Mouse (Mus musculus) hindbrain, embryonic 13.5 days (tissue): ENCODE data around the gene Fam208b. TPM values are rescaled to one million over a fixed set of nuclear protein-coding genes. Genes with fewer than 3 reads are reported as not detected.

Source experiments
- ATAC-seq: fragments of 200-750 bp; cut with Nextera tagmentation; 2 replicates; pipeline ENCODE4 v1.8.0; 2017; ENCODE audit warnings: moderate TSS enrichment; ENCODE audit not compliant: low FRiP score
- H3K27ac ChIP-seq: fragments of 300-500 bp; sonication (generic); 2 replicates; pipeline ENCODE4 v1.5.1; 2015; ENCODE audit warnings: inconsistent platforms, mild to moderate bottlenecking, moderate library complexity
- H3K27me3 ChIP-seq: fragments of 300-500 bp; sonication (generic); 2 replicates; pipeline ENCODE4 v1.6.1; 2015; ENCODE audit warnings: mild to moderate bottlenecking, inconsistent platforms
- H3K36me3 ChIP-seq: fragments of 300-500 bp; sonication (generic); 2 replicates; pipeline ENCODE4 v1.6.1; 2015; ENCODE audit warnings: mild to moderate bottlenecking, inconsistent platforms
- H3K4me1 ChIP-seq: fragments of 300-500 bp; sonication (generic); replicated peaks from 2 replicates; pipeline ENCODE4 v1.6.1; 2015; ENCODE audit warnings: inconsistent platforms
- H3K4me2 ChIP-seq: fragments of 300-500 bp; sonication (generic); 2 replicates; pipeline ENCODE4 v1.6.1; 2015; ENCODE audit warnings: inconsistent platforms, mild to moderate bottlenecking, moderate library complexity
- H3K4me3 ChIP-seq: fragments of 300-500 bp; sonication (generic); 2 replicates; pipeline ENCODE4 v1.5.1; 2015; ENCODE audit warnings: mild to moderate bottlenecking, inconsistent platforms
- H3K9ac ChIP-seq: fragments of 300-500 bp; sonication (generic); 2 replicates; pipeline ENCODE4 v1.6.1; 2015; ENCODE audit warnings: mild to moderate bottlenecking, inconsistent platforms
- H3K9me3 ChIP-seq: fragments of 300-500 bp; sonication (generic); 2 replicates; pipeline ENCODE4 v1.6.1; 2016; ENCODE audit warnings: inconsistent platforms
- WGBS: fragments of 180-500 bp; shearing (Covaris S2); methylation state at CpG from one replicate; pipeline ENCODE4 v1.1.7; 2015; 5-methylcytosine and 5-hydroxymethylcytosine counted together
- polyA plus RNA-seq: library from polyadenylated mRNA; unstranded; fragments of >200 nt; fragmentation: Nextera tagmentation; extraction: Ambion mirVana; gene quantifications from 2 replicates; pipeline ENCODE4 v1.2.1, GENCODE M21; 2015

The Fam208b gene
- 19.3 and 20.2 TPM in 2 replicates for polyA plus RNA-seq

DNA sequence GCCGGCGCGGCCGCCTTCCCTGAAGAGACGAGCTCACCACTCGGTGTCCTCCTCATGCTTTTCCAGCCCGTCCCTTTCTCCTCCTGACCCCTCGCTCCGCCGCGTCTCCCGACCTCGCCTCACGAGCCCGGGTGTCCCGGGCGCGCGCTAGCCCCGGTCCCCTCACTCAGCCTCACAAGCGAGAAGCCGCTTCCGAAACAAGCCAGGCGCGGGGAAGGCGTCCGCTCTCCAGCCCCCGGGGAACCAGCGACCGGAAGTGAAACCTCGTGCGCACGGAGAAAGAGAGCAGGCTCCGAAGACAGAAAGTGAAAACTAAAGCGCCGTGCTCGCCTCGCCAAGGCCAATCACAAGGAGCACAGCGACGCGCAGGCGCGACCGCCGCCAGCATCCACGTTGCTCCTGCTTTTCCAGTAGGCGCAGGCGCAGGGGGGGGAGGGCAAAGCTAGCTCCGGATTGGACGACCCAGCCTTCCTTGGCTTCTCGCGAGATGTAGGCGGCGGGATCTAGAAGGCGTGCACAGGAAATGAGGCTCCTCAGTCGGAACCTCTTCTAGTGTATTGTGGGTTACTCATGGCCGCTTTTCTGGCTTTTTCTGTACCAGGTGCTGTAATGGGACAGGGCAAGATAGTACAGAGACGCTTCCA lies at the start of gene Fam208b:
Gene Fam208b (minus strand): TSS at position 314 of the 644 bp plus-strand sequence.
- peak within 1 kb of the TSS; percentile 82 for H3K4me3 ChIP-seq
- peak within 1 kb of the TSS; percentile 92 for H3K27ac ChIP-seq
- peak within 1 kb of the TSS; percentile 86 for H3K9ac ChIP-seq
- H3K36me3 ChIP-seq: no peaks in the 10 kb centered on the region
- ATAC-seq: peak; percentile 99
- 1% methylated on average over 58 of the region's 58 CpGs for WGBS
- H3K27me3 ChIP-seq: peaks cover 16% of the 10 kb centered on the region; the same call in 1 of the 2 replicates
- no peaks in the 10 kb centered on the region for H3K9me3 ChIP-seq
- peak within 1 kb of the TSS; percentile 90 for H3K4me2 ChIP-seq
- peaks cover 3% of the 10 kb centered on the region; the same call in 1 of the 2 replicates for H3K4me1 ChIP-seq

DNA sequence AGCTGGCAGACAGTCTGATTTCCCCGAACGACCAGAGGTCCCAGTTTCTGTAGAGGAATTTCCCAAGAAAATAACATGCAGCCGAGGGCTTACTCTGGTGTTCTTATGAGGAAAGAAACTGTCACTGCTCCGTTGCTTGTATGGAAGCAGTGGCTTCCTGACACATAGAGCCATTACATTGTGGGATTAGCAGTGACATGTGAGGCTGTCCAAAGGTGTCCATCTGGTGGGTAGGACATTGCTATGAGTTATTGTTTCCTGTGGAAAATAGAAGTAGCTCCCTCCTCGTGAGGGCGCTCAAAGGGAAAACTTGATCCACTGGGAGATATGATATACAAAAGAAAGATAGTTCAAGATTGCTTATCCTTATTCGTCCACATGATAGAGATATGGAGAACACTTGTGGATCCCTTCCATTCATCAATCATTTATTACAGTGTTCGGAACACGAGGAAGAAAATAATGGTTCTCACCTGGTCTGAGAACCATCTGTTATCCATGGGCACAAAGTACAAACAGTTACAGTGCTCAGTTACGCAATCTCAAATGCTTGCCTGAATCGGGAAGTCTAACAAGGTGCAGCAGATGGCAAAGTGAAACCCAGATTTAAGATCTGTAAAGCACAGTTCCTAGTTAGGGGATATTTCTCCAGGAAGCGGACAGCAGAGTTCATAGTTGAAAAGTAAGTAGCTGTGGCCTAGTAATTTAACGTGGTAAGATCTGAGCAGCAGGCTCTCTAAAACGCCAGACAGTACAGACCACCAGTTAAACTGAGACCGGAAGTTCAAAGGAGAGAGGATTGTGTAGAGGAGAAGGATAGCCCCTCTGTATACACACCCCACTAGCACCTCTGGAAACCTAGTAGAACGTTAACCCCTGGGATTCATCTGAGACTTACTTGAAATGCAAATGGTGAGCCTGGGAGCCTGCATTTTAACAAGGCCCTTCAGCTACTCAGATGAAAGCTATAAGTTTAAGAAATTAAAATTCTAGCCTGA lies 48.6 kb upstream of the Fam208b start:
- H3K27ac ChIP-seq: no peak overlapping the region
- H3K27me3 ChIP-seq: no peaks in the 10 kb centered on the region
- H3K4me1 ChIP-seq: no peaks in the 10 kb centered on the region
- WGBS: 82% methylated on average over 16 of the region's 16 CpGs
- H3K4me3 ChIP-seq: no peak overlapping the region
- H3K36me3 ChIP-seq: no peaks in the 10 kb centered on the region
- no peak overlapping the region for H3K9ac ChIP-seq
- no peaks in the 10 kb centered on the region for H3K9me3 ChIP-seq
- ATAC-seq: no peak
- no peak overlapping the region for H3K4me2 ChIP-seq

DNA sequence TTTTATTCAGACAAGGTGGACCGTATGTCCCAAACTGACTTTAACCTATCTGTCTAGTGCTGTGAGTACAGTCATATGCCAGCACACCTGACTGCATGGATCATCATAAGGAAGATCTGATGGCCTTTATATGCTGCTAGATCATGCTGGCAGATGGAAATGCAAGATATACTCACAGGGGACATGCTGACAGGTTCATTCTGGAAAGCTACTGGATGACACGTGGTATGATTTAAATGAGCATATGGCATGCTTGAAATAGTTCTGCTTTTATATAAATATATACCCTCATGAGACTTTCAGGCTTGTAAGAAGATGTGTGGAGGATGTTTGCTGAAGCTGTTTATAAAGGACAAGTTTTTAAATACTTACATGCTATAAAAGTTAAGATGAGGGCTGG lies 43.5 kb upstream of the Fam208b start:
- H3K27ac ChIP-seq: no peak overlapping the region
- ATAC-seq: no peak
- no peak overlapping the region for H3K4me3 ChIP-seq
- no peak overlapping the region for H3K4me2 ChIP-seq
- H3K4me1 ChIP-seq: no peaks in the 10 kb centered on the region
- no peaks in the 10 kb centered on the region for H3K9me3 ChIP-seq
- H3K36me3 ChIP-seq: peaks cover 35% of the 10 kb centered on the region
- WGBS: 89% methylated on average over 2 of the region's 2 CpGs
- H3K27me3 ChIP-seq: no peaks in the 10 kb centered on the region
- no peak overlapping the region for H3K9ac ChIP-seq

DNA sequence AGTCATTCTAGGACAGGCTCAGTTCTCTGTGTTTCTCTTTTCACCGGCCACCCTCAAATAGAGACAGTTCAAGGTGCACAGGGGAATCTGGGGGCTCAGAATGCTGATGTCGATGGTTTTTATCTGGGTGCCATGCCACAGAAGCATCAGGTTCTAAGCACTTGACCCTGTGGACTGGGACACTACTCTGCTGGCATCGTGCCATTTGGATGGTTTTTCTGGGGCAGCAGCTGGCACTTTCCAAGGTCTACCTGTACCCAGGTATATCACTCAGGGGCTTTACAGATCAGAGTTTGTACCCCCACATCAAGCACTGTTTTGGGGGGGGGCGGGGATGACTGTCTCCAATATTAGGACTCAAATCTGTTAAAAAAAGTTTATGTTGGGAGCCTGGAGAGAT lies 39.7 kb upstream of the Fam208b start:
- H3K9ac ChIP-seq: no peak overlapping the region
- H3K4me2 ChIP-seq: no peak overlapping the region
- no peak overlapping the region for H3K27ac ChIP-seq
- WGBS: 88% methylated on average over 4 of the region's 4 CpGs
- no peaks in the 10 kb centered on the region for H3K27me3 ChIP-seq
- H3K36me3 ChIP-seq: peaks cover 54% of the 10 kb centered on the region
- ATAC-seq: no peak
- H3K4me3 ChIP-seq: no peak overlapping the region
- H3K4me1 ChIP-seq: no peaks in the 10 kb centered on the region
- H3K9me3 ChIP-seq: no peaks in the 10 kb centered on the region

DNA sequence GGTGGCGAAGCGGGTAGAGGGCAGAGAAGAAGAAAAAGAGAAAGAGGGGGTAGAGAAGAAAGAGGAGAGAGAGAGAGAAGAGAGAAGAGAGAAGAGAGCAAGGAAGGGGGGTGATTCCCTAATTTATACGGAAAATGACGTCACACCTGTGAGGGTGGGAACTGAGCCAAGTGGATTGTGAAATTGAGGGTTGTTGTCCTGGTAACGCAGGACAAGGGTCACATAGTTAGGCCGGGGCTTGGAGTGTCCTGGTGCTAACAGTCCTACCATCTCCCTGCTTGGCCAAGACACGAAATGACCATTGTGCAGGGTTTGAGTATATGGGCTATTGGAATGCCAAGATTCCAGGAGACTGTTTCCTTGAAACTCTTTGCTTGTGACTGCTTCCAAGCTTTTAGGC lies 35.7 kb upstream of the Fam208b start:
- Histone ChIP-seq H3K9me3 (no peaks in the 10 kb centered on the region), H3K36me3 (peaks cover 58% of the 10 kb centered on the region), H3K27me3 (no peaks in the 10 kb centered on the region), H3K9ac (no peak overlapping the region), H3K4me1 (no peaks in the 10 kb centered on the region), H3K4me3 (no peak overlapping the region), H3K4me2 (no peak overlapping the region), H3K27ac (no peak overlapping the region)
- WGBS: 89% methylated on average over 7 of the region's 7 CpGs
- no peak for ATAC-seq

DNA sequence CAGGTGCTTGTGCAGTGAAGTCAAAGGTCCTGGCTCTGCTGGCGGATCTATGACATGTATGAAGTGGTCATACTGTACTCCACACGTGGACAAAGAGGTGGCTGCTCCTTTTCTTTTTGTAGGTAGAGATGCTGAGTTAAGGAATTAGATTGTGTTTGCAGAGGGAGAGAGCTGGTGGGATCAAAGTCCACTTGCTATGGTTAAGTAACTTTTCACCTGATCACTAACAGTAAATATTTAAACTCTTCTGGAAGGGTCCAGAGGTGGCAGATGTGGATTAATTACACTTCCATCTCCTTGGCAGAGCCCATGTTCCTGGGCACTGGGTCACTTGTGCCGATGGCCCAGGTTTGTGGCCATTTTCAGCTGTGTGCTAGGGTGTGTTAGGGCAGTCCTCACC lies 35.0 kb upstream of the Fam208b start:
- 94% methylated on average over 3 of the region's 3 CpGs for WGBS

DNA sequence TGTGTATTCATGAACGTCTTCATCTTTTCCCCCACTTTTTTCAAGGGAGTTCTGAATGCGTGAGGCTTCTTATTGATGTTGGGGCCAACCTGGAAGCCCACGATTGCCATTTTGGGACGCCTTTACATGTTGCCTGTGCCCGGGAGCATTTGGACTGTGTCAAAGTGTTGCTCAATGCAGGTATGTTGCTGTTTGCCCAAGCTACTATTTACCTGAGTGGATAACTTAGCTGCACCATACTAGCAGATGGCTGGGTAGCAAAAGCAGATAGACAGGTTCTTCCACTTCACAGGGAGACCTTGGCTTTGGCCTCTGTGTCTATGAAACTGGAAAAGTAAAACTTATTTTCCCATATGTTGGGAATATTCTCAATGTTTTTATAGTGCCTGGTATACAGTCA lies 34.0 kb upstream of the Fam208b start:
- no peak overlapping the region for H3K9ac ChIP-seq
- H3K36me3 ChIP-seq: peaks cover 47% of the 10 kb centered on the region
- WGBS: 95% methylated on average over 5 of the region's 5 CpGs
- no peaks in the 10 kb centered on the region for H3K4me1 ChIP-seq
- H3K27me3 ChIP-seq: no peaks in the 10 kb centered on the region
- no peak overlapping the region for H3K4me3 ChIP-seq
- H3K9me3 ChIP-seq: no peaks in the 10 kb centered on the region
- H3K4me2 ChIP-seq: no peak overlapping the region
- ATAC-seq: no peak
- H3K27ac ChIP-seq: no peak overlapping the region

More for the DNA sequence above, 35.0 kb upstream of the Fam208b start:
- H3K27ac ChIP-seq: no peak overlapping the region
- no peak overlapping the region for H3K4me2 ChIP-seq
- no peak for ATAC-seq
- no peaks in the 10 kb centered on the region for H3K27me3 ChIP-seq
- no peak overlapping the region for H3K4me3 ChIP-seq
- H3K9me3 ChIP-seq: no peaks in the 10 kb centered on the region
- H3K36me3 ChIP-seq: peaks cover 56% of the 10 kb centered on the region
- H3K4me1 ChIP-seq: no peaks in the 10 kb centered on the region
- H3K9ac ChIP-seq: no peak overlapping the region

DNA sequence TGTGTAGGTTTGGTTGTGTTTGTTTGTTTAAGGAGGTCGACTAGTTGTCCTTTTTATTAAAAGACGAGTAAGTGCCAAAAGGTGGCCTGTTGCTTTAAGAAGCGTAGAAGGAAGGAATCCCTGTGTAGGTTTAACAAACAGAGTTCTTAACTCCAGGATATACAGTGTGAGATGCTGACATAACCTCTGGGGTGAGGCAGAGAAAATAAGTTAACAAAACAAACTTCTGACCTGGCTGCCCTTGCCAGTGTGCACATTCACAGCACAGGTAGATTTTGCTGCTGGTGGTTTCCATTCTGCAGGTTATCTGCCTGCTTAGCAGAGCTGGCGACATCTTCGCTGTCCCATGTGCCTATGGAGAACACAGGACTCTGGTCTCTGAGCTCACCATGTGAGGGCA lies 31.6 kb upstream of the Fam208b start:
- Histone ChIP-seq H3K27ac (no peak overlapping the region), H3K4me3 (no peak overlapping the region), H3K36me3 (peaks cover 39% of the 10 kb centered on the region), H3K4me1 (no peaks in the 10 kb centered on the region), H3K9me3 (no peaks in the 10 kb centered on the region), H3K4me2 (no peak overlapping the region), H3K9ac (no peak overlapping the region), H3K27me3 (no peaks in the 10 kb centered on the region)
- WGBS: 82% methylated on average over 5 of the region's 5 CpGs
- ATAC-seq: no peak

DNA sequence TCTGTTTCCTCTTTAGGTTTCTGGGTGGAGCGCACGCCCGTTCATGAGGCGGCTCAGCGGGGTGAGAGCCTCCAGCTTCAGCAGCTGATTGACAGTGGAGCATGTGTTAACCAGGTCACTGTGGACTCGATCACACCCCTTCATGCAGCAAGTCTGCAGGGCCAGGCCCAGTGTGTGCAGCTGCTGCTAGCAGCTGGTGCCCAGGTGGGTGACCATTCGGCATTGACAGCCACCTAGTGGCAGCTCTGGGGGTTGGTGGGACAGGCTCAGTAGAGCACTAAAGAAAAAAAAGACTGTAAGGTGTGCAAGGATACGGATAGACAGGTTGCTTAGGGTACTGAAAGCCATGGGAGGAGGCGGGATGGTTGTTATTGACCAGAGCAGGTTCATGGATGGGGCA lies 31.1 kb upstream of the Fam208b start:
- no peak overlapping the region for H3K4me2 ChIP-seq
- 74% methylated on average over 9 of the region's 9 CpGs for WGBS
- peaks cover 38% of the 10 kb centered on the region for H3K36me3 ChIP-seq
- H3K4me3 ChIP-seq: no peak overlapping the region
- H3K9ac ChIP-seq: no peak overlapping the region
- peak; percentile 65; the same call in 1 of the 2 replicates for ATAC-seq
- H3K4me1 ChIP-seq: no peaks in the 10 kb centered on the region
- no peaks in the 10 kb centered on the region for H3K9me3 ChIP-seq
- H3K27me3 ChIP-seq: no peaks in the 10 kb centered on the region
- H3K27ac ChIP-seq: no peak overlapping the region

DNA sequence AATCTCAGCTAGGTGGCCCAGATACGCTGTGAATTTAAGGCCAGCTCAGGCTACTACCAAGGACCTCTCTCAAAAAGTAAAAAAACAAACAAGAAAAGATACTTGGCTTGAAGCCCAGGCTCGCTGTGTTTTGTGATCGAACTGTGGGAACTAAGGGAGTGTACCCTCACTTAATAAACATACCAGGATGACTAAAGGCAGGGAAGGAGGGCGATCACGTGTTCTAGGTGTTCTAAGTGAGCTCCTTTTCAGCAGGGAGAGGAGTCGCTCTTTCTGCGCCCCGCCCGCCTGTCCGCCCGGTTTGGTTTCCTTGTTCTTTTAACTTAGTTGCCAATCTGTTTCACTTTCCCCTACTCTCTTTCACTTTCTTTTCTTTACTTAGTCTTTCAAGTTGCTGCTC lies 25.9 kb upstream of the Fam208b start:
- Histone ChIP-seq H3K36me3 (no peaks in the 10 kb centered on the region), H3K4me1 (peaks cover 6% of the 10 kb centered on the region; the same call in 1 of the 2 replicates), H3K4me2 (no peak overlapping the region), H3K27ac (no peak overlapping the region), H3K9me3 (no peaks in the 10 kb centered on the region), H3K9ac (no peak overlapping the region), H3K4me3 (no peak overlapping the region), H3K27me3 (peaks cover 6% of the 10 kb centered on the region; the same call in 1 of the 2 replicates)
- WGBS: 63% methylated on average over 11 of the region's 11 CpGs
- no peak for ATAC-seq

DNA sequence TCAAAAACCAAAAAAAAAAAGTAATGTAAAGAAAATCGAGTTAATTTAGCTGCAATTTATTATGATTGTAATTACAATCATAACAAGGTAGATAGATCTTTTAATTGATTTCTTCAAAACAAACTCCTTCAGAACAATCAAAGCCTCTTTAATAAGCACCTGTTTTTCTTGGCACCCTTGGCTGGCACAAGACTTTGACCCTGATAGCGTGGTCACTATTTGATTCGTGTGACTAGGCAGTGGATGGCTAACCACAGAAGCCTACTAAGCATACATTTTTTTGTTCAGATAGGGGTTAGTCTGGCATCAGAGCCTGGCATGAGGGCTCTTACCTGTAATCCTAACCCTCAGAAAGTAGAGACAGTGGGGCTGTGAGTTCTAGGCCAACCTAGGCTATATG lies 24.2 kb upstream of the Fam208b start:
- Histone ChIP-seq H3K4me3 (0 out of 2 replicates have a peak overlapping the region, but pooled peaks have one; percentile 79), H3K9ac (no peak overlapping the region), H3K9me3 (0 out of 2 replicates have a peak, but pooled peaks cover 4% of the 10 kb centered on the region), H3K4me2 (no peak overlapping the region), H3K27ac (no peak overlapping the region), H3K4me1 (peaks cover 6% of the 10 kb centered on the region; the same call in 1 of the 2 replicates), H3K27me3 (peaks cover 6% of the 10 kb centered on the region; the same call in 1 of the 2 replicates), H3K36me3 (no peaks in the 10 kb centered on the region)
- WGBS: 97% methylated on average over 3 of the region's 3 CpGs
- ATAC-seq: no peak
